Mouse (Mus musculus) sigmoid colon, adult 10 weeks (tissue): ENCODE measurements around the gene Snx20. TPM values are rescaled to one million over a fixed set of nuclear protein-coding genes. Genes with fewer than 3 reads are reported as not detected.

Experiments
- polyA plus RNA-seq: library from polyadenylated mRNA; stranded (reverse); fragments of 350-450 nt; fragmentation: Illumina TruSeq; extraction: RNeasy Lipid Tissue Mini Kit (QIAGEN cat#74804); gene quantifications from one replicate; pipeline ENCODE4 v1.2.3, GENCODE M21; 2014; ENCODE audit warnings: low read depth, low replicate concordance

The Snx20 gene
- 3.5 TPM for polyA plus RNA-seq

DNA sequence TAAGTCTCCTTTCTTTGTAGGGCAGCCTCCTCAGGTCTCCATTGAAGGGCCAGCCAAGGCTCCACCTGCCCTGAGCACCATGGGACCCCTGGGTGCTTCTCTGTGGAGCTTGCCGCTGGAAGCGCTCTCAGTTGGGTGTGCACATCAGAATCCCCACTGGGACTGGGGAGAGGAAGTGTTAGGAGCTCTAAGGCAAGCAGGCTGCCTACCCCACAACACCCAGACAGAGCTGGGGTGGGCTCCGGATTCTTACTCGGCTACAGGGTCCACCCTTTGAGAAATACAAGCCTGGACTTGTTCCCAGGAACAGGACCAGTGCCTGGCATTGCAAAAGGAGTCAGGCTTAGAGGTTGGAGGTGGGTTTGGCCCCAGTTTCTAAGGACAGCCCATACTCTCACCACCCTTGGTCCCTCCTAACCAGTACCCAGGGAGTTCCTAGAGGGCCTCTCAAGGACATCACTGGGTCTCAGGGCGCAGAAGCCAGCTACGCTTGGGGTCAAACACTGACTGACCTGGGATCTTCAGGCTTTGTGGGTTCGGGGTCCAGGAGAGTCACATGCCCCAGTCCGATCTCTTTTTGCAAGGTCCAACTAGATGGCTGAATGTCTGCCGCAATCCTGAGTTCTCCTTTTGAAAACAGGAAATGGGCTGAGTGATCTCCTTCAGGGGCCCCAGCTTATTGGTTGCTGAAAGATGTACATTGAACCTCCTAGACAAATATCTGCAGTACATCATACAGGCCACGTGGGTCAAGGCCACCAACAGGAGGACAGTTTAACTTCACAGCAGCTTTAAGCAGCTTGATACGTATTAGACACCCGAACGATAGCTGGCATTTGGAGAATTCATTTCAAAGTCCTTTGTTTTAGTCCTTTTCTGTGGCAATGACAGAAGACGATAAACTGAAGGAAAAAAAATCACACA is at the start of gene Snx20:
Gene Snx20 (minus strand): TSS at position 655 of the 924 bp plus-strand sequence.

DNA sequence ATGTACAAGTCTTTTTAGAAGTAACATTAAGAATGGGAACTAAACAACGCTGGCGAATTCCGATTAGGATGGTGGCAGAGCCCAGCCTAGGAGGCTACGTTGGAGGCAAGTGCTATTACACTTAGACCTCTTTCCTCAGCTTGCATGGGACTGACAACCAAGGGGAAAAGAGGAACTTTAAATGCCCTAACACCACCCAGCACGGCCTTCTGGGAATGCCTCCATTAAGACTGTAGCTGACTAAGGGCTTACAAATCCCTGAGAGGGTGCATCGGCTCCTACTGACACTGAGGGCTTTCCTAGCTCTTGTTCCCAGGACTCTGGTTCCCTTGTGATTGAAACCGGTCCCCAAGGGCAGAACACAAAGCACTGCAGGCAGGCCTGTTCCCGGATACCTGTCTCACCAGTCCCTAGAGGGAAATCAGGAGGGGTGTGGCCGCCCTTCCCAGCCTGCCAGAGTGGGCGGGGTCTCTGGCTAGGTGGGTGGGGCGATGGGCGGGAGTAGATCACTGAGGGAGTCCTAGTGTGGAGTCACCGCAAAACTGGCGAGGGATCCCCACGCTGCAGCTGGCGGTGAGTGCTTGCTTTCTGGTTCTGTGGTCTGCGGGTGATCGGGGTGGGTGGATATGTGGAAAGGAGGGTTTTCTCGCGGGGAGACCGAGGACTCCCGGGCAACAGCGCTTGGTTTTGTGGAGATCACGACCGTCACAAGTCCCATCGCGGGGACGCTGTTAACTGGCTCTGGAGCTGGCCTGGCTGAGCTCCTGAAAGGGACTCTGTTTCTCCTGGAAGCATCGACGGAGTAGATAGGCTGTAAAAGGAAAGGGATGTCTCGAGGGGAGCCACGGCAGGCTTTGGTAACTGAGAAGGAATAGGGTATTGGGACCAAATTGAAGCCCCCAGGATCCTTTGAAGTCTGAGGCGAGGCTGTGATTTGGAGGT is 11.2 kb upstream of the Snx20 start, which contains the start of gene Nod2:
Gene Nod2 (plus strand): TSS at position 479 of the 942 bp plus-strand sequence.

Other genes starting within 250 kb of the Snx20 start
- 1.7 TPM for gene Nkd1, start 114.8 kb downstream of the Snx20 start, polyA plus RNA-seq
- gene Nod2, start 11.2 kb upstream of the Snx20 start, polyA plus RNA-seq = 1.0 TPM
- gene Cyld, start 60.9 kb upstream of the Snx20 start, polyA plus RNA-seq = 72.6 TPM